Mouse (Mus musculus) hematopoietic stem cell, adult 5-6 weeks (primary cell): ENCODE measurements around the gene Slf2. TPM values are rescaled to one million over a fixed set of nuclear protein-coding genes. Genes with fewer than 3 reads are reported as not detected.

Source experiments
- ATAC-seq, 2 experiments: fragments of 125-278 bp in 1 of 2; replicated peaks in 1 of 2; 2 replicates each; pipeline ENCODE4 v1.8.0; 2016 to 2017; ENCODE audit warnings: inconsistent platforms in 2 of 2, mild to moderate bottlenecking in 2 of 2, moderate number of reproducible peaks in 2 of 2, low read depth in 1 of 2, moderate TSS enrichment in 1 of 2; ENCODE audit not compliant: low FRiP score in 2 of 2, poor library complexity in 2 of 2, severe bottlenecking in 2 of 2, insufficient read depth in 1 of 2, low TSS enrichment in 1 of 2
- total RNA-seq: library from RNA; stranded (forward); fragments of 172-1452, 232-1000 nt; gene quantifications from 2 replicates; pipeline ENCODE4 v1.2.3, GENCODE M21; 2017

Slf2 gene
- 59.2 and 61.2 TPM in 2 replicates for total RNA-seq

DNA sequence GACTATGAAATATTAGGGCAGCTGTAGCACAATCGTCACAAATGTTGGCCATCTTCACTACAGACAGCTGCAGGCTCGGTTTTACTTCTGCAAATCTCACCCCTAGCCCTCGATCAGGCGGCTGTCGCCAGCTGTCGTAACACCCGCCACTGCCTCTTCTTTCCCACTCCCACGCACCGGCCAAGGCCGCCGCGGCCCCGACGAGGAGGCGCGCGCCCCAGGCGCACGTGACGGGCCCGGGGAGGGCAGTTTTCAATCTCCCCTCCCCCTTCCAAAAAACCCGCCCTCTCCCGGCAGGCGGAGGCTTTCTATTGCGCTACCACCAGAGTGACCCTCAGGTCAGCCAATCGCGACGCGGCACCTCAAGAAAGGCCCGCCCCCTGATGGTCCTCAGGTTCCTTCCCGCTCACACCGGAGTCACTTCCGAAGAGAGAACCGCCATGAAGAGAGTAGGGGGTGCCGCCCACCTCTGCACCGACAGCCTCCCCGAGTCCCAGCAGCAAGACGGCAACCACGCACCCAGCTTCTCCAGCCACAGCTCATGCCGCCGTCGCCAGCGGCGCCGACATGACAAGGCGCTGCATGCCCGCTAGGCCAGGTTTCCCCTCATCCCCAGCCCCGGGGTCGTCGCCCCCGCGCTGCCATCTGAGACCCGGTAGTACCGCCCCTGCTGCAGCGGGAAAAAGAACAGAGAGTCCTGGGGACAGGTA lies at the start of gene Slf2:
Gene Slf2 (plus strand): TSS at position 408 of the 710 bp plus-strand sequence.
- ATAC-seq, result peak; percentile 97 to 98

- no peak for ATAC-seq
Measured at GRCm38 (mm10) chr19:44882552-44883024, 48.4 kb upstream of the Slf2 start.

DNA sequence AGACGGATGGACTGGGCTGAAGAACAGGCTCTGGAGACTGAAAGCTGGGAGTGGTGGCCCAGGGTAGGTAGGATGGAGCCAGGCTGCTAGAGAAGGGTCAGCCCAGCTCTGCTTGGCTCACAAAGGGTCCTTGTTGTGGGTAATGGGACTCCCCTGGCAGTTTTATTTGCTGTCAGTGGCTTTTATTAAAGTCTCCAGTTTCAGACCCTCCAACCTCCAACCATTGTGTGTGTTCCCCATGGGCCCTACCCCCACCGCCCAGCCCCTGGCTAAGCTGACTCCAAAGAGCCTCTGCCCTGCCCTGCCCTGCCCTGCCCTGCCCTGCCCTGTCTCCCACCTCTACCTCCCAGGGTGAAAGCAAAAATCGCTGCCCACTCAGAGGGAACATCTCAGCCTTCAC lies 46.6 kb upstream of the Slf2 start:
- no peak for ATAC-seq

DNA sequence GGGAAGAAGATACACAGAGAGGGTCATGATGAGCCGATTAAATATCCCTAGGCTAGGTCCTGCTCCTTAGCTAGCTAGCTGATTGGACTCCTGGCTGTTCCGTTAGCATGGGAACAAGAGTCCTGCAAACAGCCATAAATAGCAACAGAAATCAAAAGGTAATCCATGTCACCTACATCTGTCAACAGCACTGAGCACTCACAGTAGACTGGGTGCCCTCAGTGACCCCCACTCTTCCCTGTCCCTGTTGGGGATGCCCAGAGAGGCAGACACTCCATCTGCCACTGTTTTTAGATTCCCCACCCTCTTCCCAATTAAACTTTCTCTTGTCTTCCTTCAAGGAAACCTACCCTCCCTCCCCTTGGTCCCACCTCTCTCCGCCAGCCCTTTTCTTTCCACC lies 44.5 kb upstream of the Slf2 start:
- no peak for ATAC-seq

DNA sequence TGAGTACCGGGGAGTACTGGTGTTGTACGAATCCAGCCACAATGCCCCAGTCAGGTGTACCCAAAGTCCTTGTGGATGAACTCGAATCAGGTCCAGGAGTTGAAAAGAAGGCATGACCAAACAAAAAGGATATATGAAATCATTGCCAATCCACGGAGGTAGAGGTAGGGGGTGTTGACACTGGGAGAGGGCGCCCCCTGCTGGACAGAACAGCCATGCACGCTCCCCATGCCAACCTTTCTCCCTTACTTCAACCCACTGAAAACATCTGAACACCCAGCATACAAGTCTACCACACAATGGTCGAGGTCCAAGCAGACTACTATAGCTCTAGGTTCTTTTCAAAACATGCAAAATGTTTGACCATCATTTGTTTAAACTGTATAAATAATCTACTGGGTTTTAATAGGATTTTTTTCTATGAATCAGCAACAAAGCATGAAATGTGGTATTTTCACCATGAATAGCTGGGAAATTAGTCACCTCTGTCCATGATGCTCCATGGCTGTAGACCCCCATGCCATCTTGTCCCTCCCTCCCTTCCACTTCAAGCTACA lies 43.2 kb upstream of the Slf2 start:
- peak; percentile 42 to 46; a peak in 2 of 4 replicates for ATAC-seq

GRCm38 (mm10) chr19:44889548-44889947 lies 41.4 kb upstream of the Slf2 start:
- no peak for ATAC-seq

- no peak for ATAC-seq
Measured at GRCm38 (mm10) chr19:44891446-44891845, 39.5 kb upstream of the Slf2 start.

DNA sequence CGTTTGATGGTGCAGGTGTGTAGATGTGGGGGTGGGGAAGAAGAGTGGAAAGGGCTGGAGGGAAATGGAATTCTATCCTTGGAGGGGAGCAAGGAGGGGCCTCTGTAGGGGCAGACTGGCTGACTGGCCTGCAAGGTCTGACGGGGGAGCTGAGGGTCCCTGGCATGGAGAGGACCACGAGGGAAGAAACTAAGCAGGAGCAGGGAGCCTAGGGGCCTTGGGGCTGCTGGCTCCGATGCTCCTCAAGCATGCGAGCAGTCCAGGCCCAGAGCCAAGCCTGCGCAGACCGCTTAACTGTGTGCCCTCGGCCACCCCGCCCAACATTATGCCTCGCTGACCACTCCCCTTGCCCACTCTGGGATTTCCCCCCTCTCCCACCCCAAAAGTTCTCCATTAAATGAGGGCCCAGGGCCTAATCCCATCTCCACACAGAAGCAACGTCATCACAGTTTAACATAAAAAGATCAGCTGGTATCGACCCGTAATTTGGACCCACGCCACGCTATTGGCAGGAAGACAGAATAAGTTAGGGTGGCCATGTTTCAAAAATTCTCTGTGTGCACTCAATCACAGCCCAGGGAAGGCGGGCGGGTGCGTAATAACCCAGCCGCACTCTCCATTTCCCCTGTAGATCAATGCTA lies 37.6 kb upstream of the Slf2 start:
- ATAC-seq, result no peak

DNA sequence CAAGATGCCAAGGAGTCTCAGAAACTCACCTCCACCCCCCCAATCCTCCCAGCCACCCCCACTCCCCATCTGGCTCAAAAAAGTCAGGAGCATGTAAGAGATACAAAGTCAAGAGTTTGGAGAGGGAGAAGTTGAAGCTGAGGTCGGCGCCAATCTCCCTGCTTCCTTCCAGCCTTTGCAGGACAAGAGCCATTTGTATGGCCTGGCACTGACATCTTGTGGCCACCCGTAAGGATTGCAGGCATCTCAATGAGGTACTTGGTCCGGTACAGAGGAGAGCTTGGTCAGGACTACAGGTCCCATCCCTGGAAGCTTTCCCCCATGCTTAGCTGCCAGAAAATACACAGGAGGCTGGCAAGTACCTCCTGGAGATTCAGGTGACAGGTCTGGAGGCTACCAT lies 35.7 kb upstream of the Slf2 start:
- peak; percentile 72 to 80; a peak in 3 of 4 replicates for ATAC-seq

DNA sequence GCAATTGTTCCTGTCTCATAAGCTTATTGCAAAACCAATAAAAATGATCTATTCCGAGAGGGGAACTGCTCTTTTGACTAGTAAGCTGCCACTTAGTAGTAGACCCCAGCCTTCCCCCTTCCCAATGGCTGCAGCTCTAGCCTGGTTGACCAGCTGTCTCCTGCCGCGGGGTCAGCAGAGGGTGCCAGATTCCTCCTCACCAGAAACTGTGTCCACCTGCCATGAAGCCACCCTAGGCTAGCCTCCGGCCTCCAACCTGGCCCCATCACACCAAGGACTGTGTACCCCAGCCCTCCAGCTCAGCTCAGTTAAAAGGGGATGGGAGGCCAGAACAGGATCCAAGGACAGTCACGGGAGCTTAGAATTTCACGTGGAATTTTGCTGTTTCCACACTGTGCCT lies 34.5 kb upstream of the Slf2 start:
- ATAC-seq, result no peak

DNA sequence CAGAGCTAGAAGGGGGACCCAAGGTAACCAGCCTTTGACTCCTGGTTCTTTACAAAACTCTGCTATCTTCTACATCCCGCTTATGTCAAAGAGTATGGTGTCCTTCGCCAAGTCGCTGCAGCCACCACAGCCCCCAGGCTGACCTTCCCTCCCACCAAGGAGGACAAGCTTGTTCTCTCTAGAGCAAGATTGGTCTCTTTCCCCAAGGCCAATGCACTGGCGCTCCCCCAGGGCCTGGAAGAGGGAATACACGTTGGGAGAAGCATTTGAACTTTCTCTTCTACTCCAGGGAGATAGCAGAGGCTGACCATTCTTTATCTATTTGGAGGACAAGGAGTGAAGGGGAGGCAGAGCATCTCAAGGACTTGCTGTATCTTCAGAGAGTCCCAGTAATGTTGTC lies 33.4 kb upstream of the Slf2 start:
- no peak for ATAC-seq

DNA sequence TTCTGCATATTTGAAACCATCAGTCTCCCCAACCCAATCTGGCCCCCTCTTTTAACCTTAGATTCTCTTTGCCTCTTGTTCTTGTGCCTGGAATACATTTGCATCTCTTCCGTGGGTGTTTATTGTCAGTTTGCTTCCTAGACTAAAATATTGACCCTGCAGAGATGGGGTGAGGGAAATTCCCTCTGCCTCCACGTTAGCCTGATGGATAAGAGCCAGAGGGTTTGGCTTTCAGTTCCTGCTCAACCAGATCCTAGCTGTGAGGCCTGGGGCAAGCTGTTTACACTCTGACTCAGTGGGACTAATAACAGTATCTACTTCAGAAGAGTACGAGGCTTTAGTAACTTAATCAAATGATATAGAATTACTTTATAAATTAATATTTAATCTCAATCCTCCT lies 32.3 kb upstream of the Slf2 start:
- no peak for ATAC-seq

DNA sequence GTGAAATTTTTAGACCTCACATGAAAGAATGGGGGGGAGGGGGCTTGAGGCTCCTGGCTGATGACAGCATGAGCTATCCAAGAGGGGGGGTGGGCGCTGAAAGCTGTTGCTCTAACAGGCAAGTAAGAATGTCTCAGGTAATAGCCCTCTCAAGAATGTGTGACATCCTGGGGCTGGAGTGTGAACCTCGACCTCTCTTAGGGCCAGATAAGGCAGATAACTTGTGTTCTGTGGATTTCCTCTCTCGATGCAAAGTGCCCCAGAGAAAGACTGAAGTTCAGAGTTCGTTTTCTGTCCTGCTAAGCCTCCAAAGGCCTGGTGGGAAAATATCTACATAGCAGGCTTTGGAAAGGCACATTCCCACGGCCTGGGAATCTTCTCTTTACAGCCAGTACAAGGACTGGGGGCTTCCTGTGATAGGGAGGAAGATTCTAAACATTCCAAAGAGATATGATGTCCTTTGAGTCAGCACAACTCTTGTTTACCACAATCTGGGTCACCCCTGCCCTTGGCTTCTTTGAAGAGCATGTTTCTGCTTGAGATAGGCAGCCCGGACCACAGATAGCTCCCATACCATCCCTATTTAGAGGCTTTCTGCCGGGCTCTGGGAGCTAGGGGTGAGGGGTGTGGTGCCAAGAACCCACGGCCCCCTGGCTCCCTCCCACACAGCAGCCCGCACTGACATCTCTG lies 31.7 kb upstream of the Slf2 start:
- ATAC-seq, result no peak

- ATAC-seq, result no peak
Measured at GRCm38 (mm10) chr19:44899947-44900773, 30.8 kb upstream of the Slf2 start.

GRCm38 (mm10) chr19:44901047-44901446 lies 29.9 kb upstream of the Slf2 start:
- ATAC-seq, result no peak

GRCm38 (mm10) chr19:44902324-44902723 lies 28.6 kb upstream of the Slf2 start:
- no peak for ATAC-seq

GRCm38 (mm10) chr19:44903343-44904000 lies 27.5 kb upstream of the Slf2 start:
- no peak for ATAC-seq
